Mouse (Mus musculus) retina, postnatal 7 days (tissue): ENCODE data around the gene Grik4.

Experiments
- DNase-seq: peaks from one replicate; pipeline ENCODE4 v3.0.0-alpha.2; 2012; ENCODE audit warnings: low read depth, low spot score

The Grik4 gene

DNA sequence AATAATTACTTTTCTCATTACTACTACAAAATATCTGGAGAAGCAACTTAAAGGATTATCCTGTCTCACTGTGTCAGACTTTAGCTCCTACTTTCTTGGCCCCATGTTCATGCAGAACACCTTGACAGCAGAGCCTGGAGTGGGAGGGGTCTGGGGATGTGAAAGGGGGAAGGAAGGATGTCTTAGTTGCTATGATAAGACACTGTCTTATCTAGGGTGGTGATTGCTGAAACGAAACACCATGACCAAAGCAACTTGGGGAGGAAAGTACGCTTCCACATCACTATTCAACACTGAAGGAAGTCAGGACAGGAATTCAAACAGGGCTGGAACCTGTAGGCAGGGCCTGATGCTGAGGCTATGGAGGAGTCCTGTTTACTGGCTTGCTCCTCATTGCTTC lies 448.0 kb downstream of the Grik4 start:
- no peak for DNase-seq

DNA sequence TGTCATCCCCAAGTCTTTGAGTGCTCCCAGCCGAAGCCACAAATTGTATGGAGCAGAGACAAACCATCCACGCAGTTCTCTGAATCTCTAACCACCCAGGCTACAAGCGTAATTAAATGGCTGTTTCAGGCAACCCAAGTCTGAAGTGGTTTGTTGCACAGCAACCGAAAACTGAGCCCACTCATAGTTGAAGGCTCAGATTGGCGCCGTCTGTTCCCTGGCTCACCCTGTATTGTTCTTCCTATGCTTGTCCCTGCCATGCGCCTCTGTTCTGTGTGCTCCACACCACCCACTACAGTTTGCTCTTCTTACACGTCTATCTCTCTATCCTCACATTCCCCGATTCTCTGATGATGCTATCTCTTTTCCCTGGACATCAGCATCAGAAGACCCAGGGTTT lies 452.5 kb downstream of the Grik4 start:
- DNase-seq: no peak

DNA sequence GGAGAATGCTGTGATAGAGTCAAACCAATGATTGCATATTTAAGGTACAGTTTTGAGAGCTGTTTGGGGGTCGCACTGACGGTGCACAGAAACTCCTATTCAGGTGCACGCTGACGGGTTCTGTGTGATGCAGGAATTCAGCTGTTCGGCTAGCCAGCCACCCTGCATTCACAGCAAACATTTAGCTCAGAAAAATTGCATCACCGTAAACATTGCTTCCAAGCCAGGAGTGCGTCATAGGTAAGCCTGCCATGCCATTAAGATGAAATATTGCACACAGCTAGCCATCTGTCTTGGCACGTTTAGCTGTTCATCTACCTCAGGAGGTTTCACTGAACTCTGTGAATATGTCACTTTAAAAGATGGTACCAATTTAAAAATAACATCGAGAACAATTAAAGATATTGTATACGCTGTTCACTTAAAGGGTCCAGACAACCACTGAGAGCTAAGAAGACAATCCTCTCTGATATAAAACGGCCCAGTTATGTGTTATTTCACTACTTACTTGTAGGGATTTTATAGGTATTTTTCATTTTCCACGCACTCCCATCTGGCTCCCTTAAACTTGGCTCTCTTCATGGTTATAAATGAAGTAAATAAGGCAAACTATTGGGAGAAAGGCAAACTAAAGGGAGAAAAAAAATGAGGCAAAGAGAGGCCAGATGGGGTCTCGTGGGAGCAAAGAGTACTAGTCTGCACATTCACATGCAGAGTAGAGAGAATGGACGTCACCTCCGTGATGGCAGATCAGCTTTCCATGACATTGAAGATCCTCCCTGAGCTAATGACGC lies 453.5 kb downstream of the Grik4 start:
- no peak for DNase-seq

DNA sequence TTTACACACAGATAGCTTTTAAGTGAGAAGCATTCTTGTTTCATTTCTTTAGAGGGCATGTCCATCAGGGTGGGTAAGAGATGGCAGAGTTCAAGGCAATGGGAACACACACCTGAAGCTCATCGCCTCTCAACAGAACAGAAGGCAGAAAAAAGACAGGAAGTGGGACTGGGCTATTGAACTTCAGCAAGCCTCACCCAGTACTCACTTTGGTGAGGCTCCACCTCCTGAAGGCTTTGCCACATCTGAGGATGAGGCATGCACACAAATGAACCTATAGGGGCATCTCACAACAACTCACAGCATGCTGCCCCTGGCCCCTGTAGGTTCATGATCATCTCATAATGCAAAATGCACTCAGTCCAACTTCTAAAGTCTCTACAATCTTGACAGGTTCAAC lies 456.2 kb downstream of the Grik4 start:
- DNase-seq: no peak

GRCm38 (mm10) chr9:42486913-42487312 lies 457.4 kb downstream of the Grik4 start:
- no peak for DNase-seq

DNA sequence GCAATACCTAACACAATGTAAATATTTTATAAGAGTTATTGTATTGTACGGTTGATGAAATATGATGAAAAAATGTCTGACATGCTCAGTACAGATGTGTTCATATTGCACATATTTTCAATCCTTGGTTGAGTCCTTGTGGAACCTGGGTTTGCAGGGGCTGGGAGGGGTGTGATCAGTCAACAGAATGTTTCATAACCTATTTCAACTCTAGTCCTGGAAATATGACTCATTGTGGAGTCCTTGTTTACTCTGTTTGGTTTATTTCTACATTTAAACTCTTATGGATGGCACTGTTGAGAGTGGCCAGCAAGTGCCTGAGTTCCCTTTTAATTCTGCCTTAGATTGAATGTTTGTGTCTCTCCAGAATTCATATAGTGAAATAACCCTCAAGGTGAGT lies 459.6 kb downstream of the Grik4 start:
- no peak for DNase-seq

DNA sequence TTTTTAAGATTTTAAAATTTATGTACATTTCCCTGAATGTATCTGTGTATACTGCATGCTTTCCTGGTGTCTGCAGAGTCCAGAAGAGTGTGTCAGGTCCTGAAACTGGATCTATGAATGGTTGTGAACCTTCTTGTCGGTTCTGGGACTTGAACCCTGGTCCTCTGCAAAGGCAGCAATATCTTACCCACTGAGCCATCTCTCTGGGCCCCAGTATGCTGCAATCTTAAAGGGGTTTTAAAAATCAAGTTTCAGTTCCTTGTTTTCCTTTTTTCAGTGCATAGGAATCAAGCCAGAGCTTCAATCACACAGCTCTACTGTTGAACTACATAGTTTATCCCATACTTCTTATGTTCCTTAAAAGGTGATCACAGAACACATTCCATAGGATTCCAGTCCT lies 461.3 kb downstream of the Grik4 start:
- DNase-seq: no peak

DNA sequence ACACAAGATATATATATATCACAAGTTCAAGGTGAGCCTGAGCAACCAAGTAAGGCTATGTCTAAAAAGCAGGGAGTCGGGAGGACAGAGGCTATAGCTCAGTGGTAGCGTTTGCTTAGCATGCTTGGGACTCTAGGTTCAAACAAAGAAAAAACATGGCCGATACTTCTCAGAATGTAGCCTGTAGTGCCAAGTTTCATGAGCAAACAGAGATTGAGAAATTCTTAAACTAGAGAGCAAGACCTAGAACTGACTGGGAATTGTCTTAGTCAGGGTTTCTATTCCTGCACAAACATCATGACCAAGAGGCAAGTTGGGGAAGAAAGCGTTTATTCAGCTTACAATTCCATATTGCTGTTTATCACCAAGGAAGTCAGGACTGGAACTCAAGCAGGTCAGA lies 468.1 kb downstream of the Grik4 start:
- no peak for DNase-seq

DNA sequence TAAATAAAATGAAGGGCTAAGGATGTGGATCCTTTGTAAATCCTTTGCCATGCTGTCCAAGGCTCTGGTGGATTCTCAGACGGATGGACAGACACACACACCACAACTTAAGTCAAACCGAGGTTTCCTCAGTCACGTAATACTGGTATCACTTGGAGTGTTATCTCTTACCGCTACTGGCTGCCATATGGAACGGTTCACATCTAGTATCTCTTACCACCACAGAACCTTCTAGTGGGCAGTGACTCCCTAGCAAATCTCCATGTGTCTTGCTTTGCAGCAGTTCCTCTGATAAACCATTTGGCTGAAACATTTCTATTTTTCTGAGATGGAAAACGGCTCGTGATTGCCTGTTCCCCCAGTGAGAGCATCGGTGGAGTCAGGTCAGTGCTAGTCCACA lies 470.0 kb downstream of the Grik4 start:
- no peak for DNase-seq

DNA sequence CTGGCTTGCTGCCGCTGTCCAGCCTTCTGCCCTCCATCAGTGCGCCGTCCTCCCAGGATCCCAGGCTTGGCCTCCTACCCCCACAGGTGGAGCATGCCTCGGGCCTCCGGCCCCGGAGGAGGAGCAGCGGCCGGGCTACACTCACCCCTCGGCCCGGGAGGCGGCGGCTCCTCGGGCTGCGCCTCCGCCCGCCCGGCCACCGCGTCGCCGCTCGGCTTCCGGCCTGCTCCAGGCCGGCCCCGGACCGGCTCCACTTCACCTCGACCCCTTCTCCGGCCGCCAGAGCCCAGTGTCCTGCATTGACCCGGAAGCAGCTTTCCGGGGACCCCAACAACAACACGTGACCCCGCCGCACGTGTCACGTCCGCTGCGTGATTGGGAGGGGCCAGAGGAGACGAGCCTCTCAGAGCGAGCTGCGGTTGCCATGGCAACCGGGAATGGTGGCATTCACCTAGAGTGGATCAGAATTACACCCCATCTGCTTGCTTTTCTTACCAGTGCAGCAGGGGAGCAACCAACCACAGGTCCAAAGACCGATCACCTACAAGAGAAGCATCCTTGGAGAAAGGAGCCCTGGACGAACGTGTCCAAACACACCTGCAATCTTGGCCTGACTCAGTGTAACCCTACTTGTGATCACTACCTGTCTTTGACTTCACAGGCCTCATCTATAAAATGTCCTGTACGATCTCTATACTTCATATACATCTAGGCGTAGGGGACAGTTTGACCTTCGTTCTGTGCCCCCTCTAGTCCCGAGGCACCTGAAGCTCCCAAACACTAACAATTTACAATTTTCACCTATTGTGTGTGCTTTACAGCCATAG lies 472.2 kb downstream of the Grik4 start:
- peak; percentile 87 for DNase-seq

DNA sequence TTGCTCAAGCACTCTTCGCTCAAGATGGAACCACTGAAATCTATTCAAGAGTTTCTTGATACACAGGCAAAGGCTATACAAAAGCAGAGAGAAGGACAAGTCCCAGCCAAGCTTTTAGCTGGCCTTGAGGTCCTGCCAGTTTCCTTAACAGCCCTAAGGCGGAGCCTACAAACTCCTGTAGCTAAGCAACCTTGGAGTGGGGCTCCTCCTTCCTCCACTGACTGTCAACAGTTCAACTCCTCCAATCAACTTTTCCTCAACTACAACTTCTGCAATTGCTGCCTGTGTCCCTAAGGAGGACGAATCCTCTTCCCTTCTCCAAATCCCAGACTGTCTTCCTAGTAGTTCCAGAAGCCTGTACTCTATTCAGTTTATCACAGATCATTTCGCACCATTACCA lies 473.1 kb downstream of the Grik4 start:
- no peak for DNase-seq

GRCm38 (mm10) chr9:42469323-42469722 lies 475.0 kb downstream of the Grik4 start:
- no peak for DNase-seq

DNA sequence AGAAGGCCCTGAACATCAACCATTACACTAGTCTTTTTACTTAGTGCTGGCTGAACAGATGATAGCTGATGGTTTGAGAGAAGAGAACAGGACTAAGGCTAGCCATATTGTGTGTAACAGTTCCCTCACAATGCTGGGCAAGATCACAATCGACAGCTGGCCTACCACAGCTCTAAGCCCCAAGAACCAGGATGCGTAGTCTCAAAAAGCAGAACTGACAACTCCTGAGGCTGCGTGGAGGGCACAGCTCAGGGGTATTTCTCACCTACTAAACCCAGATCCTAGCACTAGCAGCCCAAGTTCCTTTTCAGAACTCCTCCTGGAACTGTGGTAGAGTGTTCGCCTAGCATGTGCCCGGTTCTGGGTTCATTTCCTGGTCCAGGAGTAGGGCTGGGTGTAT lies 475.9 kb downstream of the Grik4 start:
- no peak for DNase-seq
